11 mouse cellular contexts compared by ENCODE assay signal in genomic region chr3:20197878-20198277, GRCm38 (mm10). TPM values are rescaled to one million over a fixed set of nuclear protein-coding genes. Genes with fewer than 3 reads are reported as not detected.
DNase-seq lines count a peak whose midpoint lies in the region; ATAC-seq and TF ChIP-seq lines count a peak whose summit lies in the region.
"Had no signal": no experiment of that assay in that cellular context is flagged by ENCODE, and none has a peak within 500 bp of the region (broad histone marks: within the 10 kb centered on the region; RNA-seq: fewer than 3 reads in every experiment).

No protein-coding gene starts in this region.

- peak; percentile 65 for DNase-seq in MEL (ENCODE audit: low read depth, low spot score)
- peak; percentile 14 to 17 for DNase-seq in adrenal gland, adult 18-20 months (ENCODE audit: low spot score in 2 of 2)
- peak; percentile 20 for DNase-seq in lung, postnatal 14 days
- no peak for DNase-seq in layer of hippocampus, adult 2 months (ENCODE audit: low spot score in 2 of 2)
- no peak for DNase-seq in thymus, postnatal 10 days (ENCODE audit: low spot score in 2 of 2)
- DNase-seq: embryo, embryonic 11 days; right cerebral cortex, postnatal 25 days had no signal

- H3K36me3 ChIP-seq in MEL (ENCODE audit: control insufficient read depth in 1 of 2, insufficient read depth in 2 of 2, low read length in 2 of 2): peaks cover 0 to 5% of the 10 kb centered on the region in 2 experiments; a peak in 2 of 4 replicates
- no peaks in the 10 kb centered on the region for H3K36me3 ChIP-seq in forebrain, embryonic 16.5 days (ENCODE audit: control insufficient read depth, insufficient read depth)
- H3K36me3 ChIP-seq: limb, embryonic 13.5 days had no signal

- TF ChIP-seq POLR2A in MEL (IDR thresholded peaks at IDR 0.05; ENCODE audit: control insufficient read depth in 1 of 2, insufficient read depth in 1 of 2, low read depth in 1 of 2, low read length in 2 of 2, poor library complexity in 1 of 2): no peak

- H3K4me2 ChIP-seq in forebrain, embryonic 16.5 days (ENCODE audit: low read length): no peak overlapping the region
- H3K4me2 ChIP-seq: hindbrain, embryonic 14.5 days; limb, embryonic 13.5 days had no signal

- TF ChIP-seq EP300 in MEL (IDR thresholded peaks at IDR 0.05; ENCODE audit: low read depth in 1 of 2, low read length in 2 of 2): peak in 1 of 2 experiments; percentile 58; a peak in 2 of 4 replicates

- H3K79me2 ChIP-seq in MEL (ENCODE audit: control insufficient read depth, insufficient read depth, low read length, poor library complexity): no peaks in the 10 kb centered on the region

- TF ChIP-seq CTCF in MEL (IDR thresholded peaks at IDR 0.05 in 2 of 3, conservative IDR thresholded peaks at IDR 0.05 in 1 of 3; ENCODE audit: control insufficient read depth in 1 of 3, insufficient read depth in 1 of 3, low read depth in 2 of 3, low read length in 3 of 3, poor library complexity in 1 of 3, severe bottlenecking in 1 of 3): no peak
- TF ChIP-seq CTCF in layer of hippocampus, adult 2 months (conservative IDR thresholded peaks at IDR 0.05): no peak

- H3K4me1 ChIP-seq in MEL (ENCODE audit: control insufficient read depth in 1 of 2, insufficient read depth in 2 of 2, low read length in 2 of 2): peaks cover 0 to 8% of the 10 kb centered on the region in 2 experiments; a peak in 2 of 4 replicates
- no peaks in the 10 kb centered on the region for H3K4me1 ChIP-seq in forebrain, embryonic 16.5 days (replicated peaks; ENCODE audit: control insufficient read depth, insufficient read depth, low read length)
- H3K4me1 ChIP-seq: limb, embryonic 13.5 days had no signal

- H3K9ac ChIP-seq in MEL (ENCODE audit: control insufficient read depth, low read depth, low read length, poor library complexity, severe bottlenecking): 0 out of 2 replicates have a peak overlapping the region, but pooled peaks have one; percentile 4
- H3K9ac ChIP-seq in forebrain, embryonic 16.5 days (replicated peaks; ENCODE audit: low read depth, low read length): no peak overlapping the region
- H3K9ac ChIP-seq: hindbrain, embryonic 14.5 days; limb, embryonic 13.5 days had no signal

- TF ChIP-seq RAD21 in MEL (IDR thresholded peaks at IDR 0.05; ENCODE audit: low read depth, low read length): no peak

- H3K27ac ChIP-seq in MEL (ENCODE audit: control insufficient read depth, low read depth, low read length): peak overlapping the region; percentile 29; the same call in 1 of the 2 replicates
- no peak overlapping the region for H3K27ac ChIP-seq in layer of hippocampus, adult 2 months
- no peak overlapping the region for H3K27ac ChIP-seq in forebrain, embryonic 16.5 days (ENCODE audit: low read length)
- H3K27ac ChIP-seq: hindbrain, embryonic 14.5 days; limb, embryonic 13.5 days had no signal

- 88% methylated on average over 10 of the region's 10 CpGs for WGBS in forebrain, embryonic 16.5 days

- no peaks in the 10 kb centered on the region for H3K9me3 ChIP-seq in MEL (replicated peaks; ENCODE audit: insufficient read depth, low read length)
- no peaks in the 10 kb centered on the region for H3K9me3 ChIP-seq in forebrain, embryonic 16.5 days (ENCODE audit: control insufficient read depth, low read length)
- H3K9me3 ChIP-seq: limb, embryonic 13.5 days had no signal

- no peaks in the 10 kb centered on the region; a peak in 1 of 4 replicates for H3K27me3 ChIP-seq in MEL (ENCODE audit: control insufficient read depth in 1 of 2, insufficient read depth in 2 of 2, low read length in 2 of 2)
- no peaks in the 10 kb centered on the region for H3K27me3 ChIP-seq in forebrain, embryonic 16.5 days (replicated peaks; ENCODE audit: control insufficient read depth, insufficient read depth, low read length)
- H3K27me3 ChIP-seq: limb, embryonic 13.5 days had no signal

- peak overlapping the region; percentile 3 to 20; a peak in 3 of 4 replicates for H3K4me3 ChIP-seq in MEL (ENCODE audit: control insufficient read depth in 1 of 2, insufficient read depth in 1 of 2, low read depth in 2 of 2, low read length in 2 of 2)
- H3K4me3 ChIP-seq in layer of hippocampus, adult 2 months: no peak overlapping the region
- H3K4me3 ChIP-seq in forebrain, embryonic 16.5 days (replicated peaks; ENCODE audit: low read length): no peak overlapping the region
- H3K4me3 ChIP-seq: limb, embryonic 13.5 days had no signal

- ATAC-seq in granulocyte monocyte progenitor cell, adult 5-6 weeks (replicated peaks; ENCODE audit: poor library complexity, severe bottlenecking): peak; percentile 82
- no peak; the same call in 1 of the 2 replicates for ATAC-seq in forebrain, embryonic 16.5 days

TF ChIP-seq in MEL, 35 proteins besides CTCF, POLR2A, EP300 and RAD21:
- TF ChIP-seq ZNF384 (IDR thresholded peaks at IDR 0.05; ENCODE audit: low read depth, low read length): no peak
- TF ChIP-seq MAX (IDR thresholded peaks at IDR 0.05; ENCODE audit: low read length): 0 out of 2 replicates have a peak, but pooled peaks have one; percentile 40
- TF ChIP-seq BHLHE40 (IDR thresholded peaks at IDR 0.05; ENCODE audit: borderline replicate concordance, low read depth, low read length): peak; percentile 81
- 0 out of 4 replicates have a peak, but pooled peaks of 1 of the 2 experiments have one; percentile 33 for TF ChIP-seq USF2 (IDR thresholded peaks at IDR 0.05; ENCODE audit: borderline replicate concordance in 1 of 2, insufficient read depth in 1 of 2, low read depth in 1 of 2, low read length in 2 of 2)
- TF ChIP-seq MXI1 (IDR thresholded peaks at IDR 0.05; ENCODE audit: low read depth, low read length): peak; percentile 38; the same call in 1 of the 2 replicates
- no peak for TF ChIP-seq MAFK (IDR thresholded peaks at IDR 0.05; ENCODE audit: borderline replicate concordance, low read depth, low read length)
- TF ChIP-seq GATA1 (IDR thresholded peaks at IDR 0.05; ENCODE audit: low read depth, low read length): 0 out of 2 replicates have a peak, but pooled peaks have one; percentile 35
- TF ChIP-seq USF1 (IDR thresholded peaks at IDR 0.05; ENCODE audit: low read depth, low read length): peak; percentile 88
- no peak for TF ChIP-seq CHD2 (IDR thresholded peaks at IDR 0.05; ENCODE audit: low read length)
- TF ChIP-seq ZC3H11A (IDR thresholded peaks at IDR 0.05; ENCODE audit: low read depth, low read length): no peak

RNA-seq across cellular contexts. Expression of gene Gyg, which starts 42.8 kb away (rescaled TPM):
- 23.1 and 23.8 TPM in 2 replicates for total RNA-seq in MEL (2012; rRNA removed)
- polyA plus RNA-seq in MEL (2012; ENCODE audit: insufficient read depth in 1 of 2, insufficient read length in 2 of 2, low read depth in 1 of 2, low replicate concordance in 2 of 2, missing spikeins in 1 of 2): 100 to 1,000 TPM in 1 of 2 experiments, 10 to 100 TPM in 1; 41.0 to 207 TPM
- total RNA-seq in adrenal gland, adult 18-20 months (2021): 100 to 1,000 TPM; 100 to 127 TPM
- 91.3 and 95.1 TPM in 2 replicates for total RNA-seq in granulocyte monocyte progenitor cell, adult 5-6 weeks (2014; fragmentation: Nextera tagmentation)
- total RNA-seq in granulocyte monocyte progenitor cell, adult 5-6 weeks (2017): 48.5 and 57.6 TPM in 2 replicates
- total RNA-seq in layer of hippocampus, adult 2 months (2021): 10 to 100 TPM; 39.2 to 44.8 TPM
- 29.4 and 34.6 TPM in 2 replicates for polyA plus RNA-seq in forebrain, embryonic 16.5 days (2015; fragmentation: Nextera tagmentation; extraction: Ambion mirVana)

RNA-seq across cellular contexts. Expression of gene Cpa3, which starts 44.1 kb away (rescaled TPM):
- total RNA-seq in MEL (2012; rRNA removed): 1.6 and 3.7 TPM in 2 replicates
- under 1 TPM in 1 of 2 experiments, not detected in 1; 0.24 TPM for polyA plus RNA-seq in MEL (2012; ENCODE audit: insufficient read depth in 1 of 2, insufficient read length in 2 of 2, low read depth in 1 of 2, low replicate concordance in 2 of 2, missing spikeins in 1 of 2)
- 1 to 10 TPM; 1.5 to 3.4 TPM for total RNA-seq in adrenal gland, adult 18-20 months (2021)
- total RNA-seq in granulocyte monocyte progenitor cell, adult 5-6 weeks (2014; fragmentation: Nextera tagmentation): 74.5 and 86.9 TPM in 2 replicates
- 89.5 and 112 TPM in 2 replicates for total RNA-seq in granulocyte monocyte progenitor cell, adult 5-6 weeks (2017)
- total RNA-seq in layer of hippocampus, adult 2 months (2021): under 1 TPM; 0.32 to 0.74 TPM
- polyA plus RNA-seq in forebrain, embryonic 16.5 days (2015; fragmentation: Nextera tagmentation; extraction: Ambion mirVana): 0.28 and 0.71 TPM in 2 replicates

Comparison
In these comparisons a context has a peak if more than half of its experiments do, and no peak if none do; other contexts are left out.
1. DNase-seq: peak in MEL (single experiment), adrenal gland, adult 18-20 months (2 of 2) and lung, postnatal 14 days (single experiment); none in layer of hippocampus, adult 2 months (0 of 2) and thymus, postnatal 10 days (0 of 2).
2. H3K4me3 ChIP-seq: peak in MEL (2 of 2); none in layer of hippocampus, adult 2 months (single experiment) and forebrain, embryonic 16.5 days (single experiment).
3. RNA of gene Cpa3, which starts 44.1 kb away (total RNA-seq): 74.5 to 112 TPM in granulocyte monocyte progenitor cell, adult 5-6 weeks; 1.6 to 3.7 TPM in MEL, 1.5 to 3.4 TPM in adrenal gland, adult 18-20 months and 0.32 to 0.74 TPM in layer of hippocampus, adult 2 months; every median in the first group is over 10 times any median in the second.